Mouse (Mus musculus): ENCODE data around the gene Gm12117. TPM values are rescaled to one million over a fixed set of nuclear protein-coding genes. Genes with fewer than 3 reads are reported as not detected.
A peak's percentile ranks its signal among the peaks of the same experiment; 100 is the strongest.

Gene Gm12117
- 0.32 TPM in 1 of 2 replicates, not detected in the other for polyA plus RNA-seq (2016; fragmentation: Nextera tagmentation; extraction: Ambion mirVana)

GRCm38 (mm10) chr11:33276637-33277036 lies at the start of gene Gm12117:
Gm12117 (minus strand) TSS chr11:33276737.
- 95% methylated on average over 3 of the region's 3 CpGs for whole genome bisulfite sequencing
- no peak within 1 kb of the TSS for H3K27ac ChIP-seq
- no peak for ATAC-seq (ENCODE audit: low FRiP score)

DNA sequence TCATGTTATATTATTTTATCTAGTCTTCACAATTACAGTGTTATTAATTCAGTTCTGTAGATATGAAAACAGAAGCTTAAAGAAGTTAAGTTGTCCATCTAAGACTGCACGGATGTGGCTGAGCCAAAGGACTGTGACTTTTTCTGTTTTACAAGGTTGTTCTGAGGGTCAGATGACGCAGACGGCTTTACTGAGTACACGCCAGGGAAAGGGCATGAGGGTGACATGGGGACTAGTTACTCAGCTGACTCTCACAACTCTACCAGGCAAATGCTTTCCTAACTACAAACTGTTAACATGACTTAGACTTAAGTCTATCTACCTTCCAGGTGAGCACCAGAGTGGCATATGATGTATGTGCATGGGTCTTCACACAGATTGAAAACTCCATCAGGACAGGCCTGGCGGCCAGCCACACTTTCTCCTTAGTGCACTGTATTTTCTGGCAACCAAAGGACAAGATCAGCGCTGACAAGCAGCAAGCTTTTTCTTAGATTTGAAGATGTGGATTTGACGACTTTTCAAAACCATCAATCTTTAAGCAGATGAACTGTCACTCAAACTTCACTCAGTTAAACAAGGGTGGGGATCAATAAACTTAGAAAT lies 42.6 kb upstream of the Gm12117 start:
- H3K4me2 ChIP-seq: no peak overlapping the region
- no peak overlapping the region for H3K27ac ChIP-seq
- no peaks in the 10 kb centered on the region for H3K9me3 ChIP-seq
- no peaks in the 10 kb centered on the region for H3K27me3 ChIP-seq
- H3K4me3 ChIP-seq (replicated peaks): no peak overlapping the region
- H3K4me1 ChIP-seq: no peaks in the 10 kb centered on the region
- no peak overlapping the region for H3K9ac ChIP-seq
- H3K36me3 ChIP-seq (replicated peaks): no peaks in the 10 kb centered on the region
- 93% methylated on average over 7 of the region's 7 CpGs for WGBS
- no peak for ATAC-seq (ENCODE audit: low FRiP score)

More at GRCm38 (mm10) chr11:33276637-33277036, at the start of gene Gm12117:
- Histone ChIP-seq H3K4me3 (replicated peaks) (no peak within 1 kb of the TSS), H3K36me3 (replicated peaks) (no peaks in the 10 kb centered on the region), H3K9ac (no peak within 1 kb of the TSS), H3K27me3 (no peaks in the 10 kb centered on the region), H3K4me2 (no peak within 1 kb of the TSS), H3K4me1 (no peaks in the 10 kb centered on the region), H3K9me3 (no peaks in the 10 kb centered on the region)

DNA sequence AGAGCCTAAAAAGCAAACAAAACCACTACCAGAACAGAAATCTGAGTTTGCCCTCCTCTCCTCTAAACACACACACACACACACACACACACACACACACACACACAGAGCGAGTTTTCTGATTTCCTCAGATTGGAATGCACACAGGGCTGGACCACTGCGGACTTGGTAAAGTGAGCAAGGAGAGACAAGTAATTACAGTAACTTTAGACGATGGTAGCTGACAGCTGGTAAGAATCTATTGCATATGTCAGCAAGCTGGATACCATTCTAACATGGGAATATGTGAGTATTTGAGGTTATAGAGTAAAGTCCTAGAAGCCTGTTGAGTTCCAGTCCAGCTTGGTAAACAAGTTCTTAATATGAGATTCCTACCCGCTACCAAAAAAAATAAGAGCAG lies 33.0 kb upstream of the Gm12117 start:
- 81% methylated on average over 4 of the region's 4 CpGs for WGBS
- Histone ChIP-seq H3K27me3 (no peaks in the 10 kb centered on the region), H3K4me2 (no peak overlapping the region), H3K9ac (no peak overlapping the region), H3K27ac (no peak overlapping the region), H3K9me3 (no peaks in the 10 kb centered on the region), H3K4me1 (no peaks in the 10 kb centered on the region), H3K4me3 (replicated peaks) (no peak overlapping the region), H3K36me3 (replicated peaks) (no peaks in the 10 kb centered on the region)
- ATAC-seq (ENCODE audit: low FRiP score): no peak

- Histone ChIP-seq H3K9ac (no peak overlapping the region), H3K4me3 (replicated peaks) (no peak overlapping the region), H3K27me3 (no peaks in the 10 kb centered on the region), H3K9me3 (no peaks in the 10 kb centered on the region), H3K36me3 (replicated peaks) (no peaks in the 10 kb centered on the region), H3K4me2 (no peak overlapping the region), H3K27ac (0 out of 2 replicates have a peak overlapping the region, but pooled peaks have one; percentile 16), H3K4me1 (peaks cover 13% of the 10 kb centered on the region)
- 31% methylated on average over 8 of the region's 8 CpGs for WGBS
- ATAC-seq (ENCODE audit: low FRiP score): peak; percentile 33; the same call in 1 of the 2 replicates
Measured at GRCm38 (mm10) chr11:33300859-33301258, 24.3 kb upstream of the Gm12117 start.

- H3K27me3 ChIP-seq: no peaks in the 10 kb centered on the region
- H3K9ac ChIP-seq: no peak overlapping the region
Measured at GRCm38 (mm10) chr11:33299371-33299770, 22.8 kb upstream of the Gm12117 start.

GRCm38 (mm10) chr11:33297121-33297520 lies 20.6 kb upstream of the Gm12117 start:
- no peaks in the 10 kb centered on the region for H3K9me3 ChIP-seq

More at GRCm38 (mm10) chr11:33299371-33299770, 22.8 kb upstream of the Gm12117 start:
- Histone ChIP-seq H3K27ac (no peak overlapping the region), H3K4me2 (no peak overlapping the region), H3K9me3 (no peaks in the 10 kb centered on the region), H3K4me1 (peaks cover 13% of the 10 kb centered on the region), H3K4me3 (replicated peaks) (no peak overlapping the region), H3K36me3 (replicated peaks) (no peaks in the 10 kb centered on the region)
- no peak for ATAC-seq (ENCODE audit: low FRiP score)
- WGBS: 81% methylated on average over 11 of the region's 11 CpGs

DNA sequence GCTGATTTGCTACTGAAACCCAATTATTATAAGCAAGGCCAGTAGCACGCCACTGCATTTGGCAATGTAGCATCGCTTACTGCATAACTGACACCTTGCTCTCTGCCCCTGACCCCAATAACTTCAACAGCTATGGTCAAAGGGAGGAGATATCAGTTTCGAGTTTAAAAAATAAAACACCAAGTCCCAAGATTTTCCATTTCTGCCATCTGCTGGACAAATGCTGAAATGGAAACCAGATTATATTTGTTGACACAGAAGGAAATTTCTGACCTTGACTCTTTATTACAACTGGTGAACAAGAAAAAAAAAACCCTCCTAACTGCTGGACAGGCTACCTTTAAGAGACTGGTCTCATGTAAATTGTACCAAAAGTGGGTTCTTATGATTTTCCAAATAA lies 18.9 kb upstream of the Gm12117 start:
- 61% methylated on average over 3 of the region's 3 CpGs for WGBS
- Histone ChIP-seq H3K36me3 (replicated peaks) (no peaks in the 10 kb centered on the region), H3K9ac (no peak overlapping the region), H3K27me3 (no peaks in the 10 kb centered on the region), H3K9me3 (no peaks in the 10 kb centered on the region), H3K4me1 (peaks cover 7% of the 10 kb centered on the region; the same call in 1 of the 2 replicates), H3K27ac (no peak overlapping the region), H3K4me2 (no peak overlapping the region), H3K4me3 (replicated peaks) (no peak overlapping the region)
- no peak for ATAC-seq (ENCODE audit: low FRiP score)

More at GRCm38 (mm10) chr11:33297121-33297520, 20.6 kb upstream of the Gm12117 start:
- Histone ChIP-seq H3K4me1 (peaks cover 13% of the 10 kb centered on the region), H3K27ac (no peak overlapping the region), H3K4me2 (no peak overlapping the region), H3K9ac (no peak overlapping the region), H3K4me3 (replicated peaks) (no peak overlapping the region), H3K27me3 (no peaks in the 10 kb centered on the region), H3K36me3 (replicated peaks) (no peaks in the 10 kb centered on the region)
- ATAC-seq (ENCODE audit: low FRiP score): peak; percentile 72; the same call in 1 of the 2 replicates
- WGBS: 44% methylated on average over 8 of the region's 8 CpGs

- ATAC-seq (ENCODE audit: low FRiP score): no peak
- no peaks in the 10 kb centered on the region for H3K27me3 ChIP-seq
- 77% methylated on average over 6 of the region's 6 CpGs for whole genome bisulfite sequencing
- no peaks in the 10 kb centered on the region for H3K9me3 ChIP-seq
- H3K27ac ChIP-seq: no peak overlapping the region
- no peak overlapping the region for H3K9ac ChIP-seq
- no peaks in the 10 kb centered on the region for H3K36me3 ChIP-seq (replicated peaks)
- H3K4me3 ChIP-seq (replicated peaks): no peak overlapping the region
- peaks cover 3% of the 10 kb centered on the region; the same call in 1 of the 2 replicates for H3K4me1 ChIP-seq
- no peak overlapping the region for H3K4me2 ChIP-seq
Measured at GRCm38 (mm10) chr11:33294063-33294462, 17.5 kb upstream of the Gm12117 start.

DNA sequence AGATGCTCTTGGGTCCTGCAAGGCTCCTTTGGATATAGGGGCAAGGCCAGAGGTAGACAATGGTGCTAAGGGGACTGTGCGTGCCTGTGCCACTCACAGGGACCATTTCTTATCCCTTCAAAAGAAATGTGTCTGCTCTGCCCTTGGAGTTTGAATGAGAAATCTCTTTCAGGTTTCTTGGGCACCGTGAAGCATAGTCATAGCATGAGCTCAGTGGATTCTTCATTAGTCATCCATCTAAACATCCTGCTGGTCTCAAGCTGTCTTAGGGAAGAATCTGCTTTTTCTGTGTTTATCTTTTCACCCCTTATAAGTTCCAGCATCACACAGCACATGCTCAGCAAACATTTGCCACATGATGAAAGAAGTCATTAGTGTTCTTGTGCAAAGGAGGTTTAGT lies 2.0 kb upstream of the Gm12117 start:
- ATAC-seq (ENCODE audit: low FRiP score): no peak
- H3K9me3 ChIP-seq: no peaks in the 10 kb centered on the region
- no peaks in the 10 kb centered on the region for H3K36me3 ChIP-seq (replicated peaks)
- no peaks in the 10 kb centered on the region for H3K27me3 ChIP-seq
- no peak overlapping the region for H3K9ac ChIP-seq
- H3K27ac ChIP-seq: no peak overlapping the region
- H3K4me3 ChIP-seq (replicated peaks): no peak overlapping the region
- H3K4me2 ChIP-seq: no peak overlapping the region
- no peaks in the 10 kb centered on the region for H3K4me1 ChIP-seq
- 96% methylated on average over 2 of the region's 2 CpGs for WGBS

DNA sequence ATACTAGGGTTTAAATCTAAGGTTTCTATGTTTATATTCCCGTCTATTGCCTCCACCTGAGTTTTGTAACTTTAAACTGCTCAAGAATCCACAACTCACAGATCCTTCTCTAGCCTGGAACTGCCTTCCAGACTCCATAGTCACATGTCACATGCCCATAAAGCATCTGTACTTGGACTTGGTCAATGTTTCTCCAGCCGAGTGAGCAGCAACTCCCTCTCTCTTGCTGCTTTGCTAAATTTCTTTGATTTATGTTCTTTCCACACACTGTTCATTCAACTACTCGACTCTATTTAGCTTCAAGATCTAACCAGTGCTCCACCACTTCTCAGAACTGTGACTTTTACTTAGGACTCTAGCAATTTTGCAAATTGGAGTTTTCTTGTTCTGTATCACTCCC lies 1.7 kb downstream of the Gm12117 start:
- no peaks in the 10 kb centered on the region for H3K9me3 ChIP-seq
- H3K4me1 ChIP-seq: no peaks in the 10 kb centered on the region
- H3K27ac ChIP-seq: no peak overlapping the region
- no peak overlapping the region for H3K4me2 ChIP-seq
- H3K4me3 ChIP-seq (replicated peaks): no peak overlapping the region
- H3K36me3 ChIP-seq (replicated peaks): no peaks in the 10 kb centered on the region
- WGBS: 91% methylated on average over 3 of the region's 3 CpGs
- no peak for ATAC-seq (ENCODE audit: low FRiP score)
- H3K27me3 ChIP-seq: no peaks in the 10 kb centered on the region
- no peak overlapping the region for H3K9ac ChIP-seq

- Histone ChIP-seq H3K4me1 (no peaks in the 10 kb centered on the region), H3K27me3 (no peaks in the 10 kb centered on the region), H3K4me3 (replicated peaks) (no peak overlapping the region), H3K4me2 (no peak overlapping the region), H3K9me3 (no peaks in the 10 kb centered on the region), H3K9ac (no peak overlapping the region), H3K27ac (no peak overlapping the region), H3K36me3 (replicated peaks) (no peaks in the 10 kb centered on the region)
- 85% methylated on average over 1 of the region's 1 CpGs for WGBS
- no peak for ATAC-seq (ENCODE audit: low FRiP score)
Measured at GRCm38 (mm10) chr11:33274294-33274693, 2.2 kb downstream of the Gm12117 start.

GRCm38 (mm10) chr11:33240295-33240694 lies 36.2 kb downstream of the Gm12117 start:
- no peak for ATAC-seq (ENCODE audit: low FRiP score)
- no peaks in the 10 kb centered on the region for H3K4me1 ChIP-seq
- H3K27ac ChIP-seq: no peak overlapping the region
- no peak overlapping the region for H3K4me3 ChIP-seq (replicated peaks)
- 79% methylated on average over 3 of the region's 3 CpGs for WGBS
- H3K36me3 ChIP-seq (replicated peaks): no peaks in the 10 kb centered on the region
- no peaks in the 10 kb centered on the region for H3K27me3 ChIP-seq
- no peak overlapping the region for H3K4me2 ChIP-seq
- no peak overlapping the region for H3K9ac ChIP-seq
- H3K9me3 ChIP-seq: no peaks in the 10 kb centered on the region

- no peak for ATAC-seq (ENCODE audit: low FRiP score)
- WGBS: 50% methylated on average over 3 of the region's 3 CpGs
- H3K4me3 ChIP-seq (replicated peaks): no peak overlapping the region
Measured at GRCm38 (mm10) chr11:33234134-33234533, 42.4 kb downstream of the Gm12117 start.

More at GRCm38 (mm10) chr11:33234134-33234533, 42.4 kb downstream of the Gm12117 start:
- H3K36me3 ChIP-seq (replicated peaks): no peaks in the 10 kb centered on the region
- H3K27me3 ChIP-seq: no peaks in the 10 kb centered on the region
- no peaks in the 10 kb centered on the region for H3K9me3 ChIP-seq
- H3K9ac ChIP-seq: no peak overlapping the region
- H3K4me2 ChIP-seq: no peak overlapping the region
- peaks cover 9% of the 10 kb centered on the region for H3K4me1 ChIP-seq
- H3K27ac ChIP-seq: no peak overlapping the region
